ENCODE assay signal across 12 mouse cellular contexts in the genomic region with DNA sequence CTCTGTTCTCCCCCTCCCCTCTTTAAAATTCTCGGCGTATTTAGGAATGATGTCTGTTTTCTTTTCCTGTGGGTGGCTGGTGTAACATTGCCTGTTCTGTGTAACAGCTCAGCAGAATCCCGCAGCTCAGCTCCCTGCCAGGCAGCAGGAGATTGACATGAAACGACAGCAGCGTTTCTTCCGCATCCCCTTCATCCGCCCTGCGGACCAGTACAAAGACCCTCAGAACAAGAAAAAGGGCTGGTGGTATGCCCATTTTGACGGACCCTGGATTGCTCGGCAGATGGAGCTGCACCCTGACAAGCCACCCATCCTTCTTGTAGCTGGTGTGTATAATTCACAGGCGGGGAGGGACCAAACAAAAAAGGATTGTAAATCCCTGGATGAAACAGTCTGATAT.
DNase-seq lines count a peak whose midpoint lies in the region; ATAC-seq lines count a peak whose summit lies in the region.
"Had no signal": no experiment of that assay in that cellular context is flagged by ENCODE, and none has a peak within 500 bp of the region (broad histone marks: within the 10 kb centered on the region; RNA-seq: fewer than 3 reads in every experiment).

No protein-coding gene starts in this region.

- ATAC-seq in megakaryocyte progenitor cell, adult 5-6 weeks (replicated peaks; ENCODE audit: poor library complexity), result no peak

- DNase-seq in cerebellum, postnatal 10 days, result peak; percentile 54 to 60
- no peak for DNase-seq in cerebellum, adult 18-20 months
- peak; percentile 25 to 39 for DNase-seq in right cerebral cortex, adult 2 months (ENCODE audit: low spot score in 2 of 2)
- no peak for DNase-seq in right cerebral cortex, adult 18-20 months
- DNase-seq in mesoderm, embryonic 11.5 days (ENCODE audit: low read depth, low spot score), result peak; percentile 6
- DNase-seq in ovary, postnatal 14 days (ENCODE audit: low spot score), result no peak
- DNase-seq in urinary bladder, postnatal 10 days (ENCODE audit: low spot score), result no peak
- DNase-seq: cerebellum, adult 11 months; heart, postnatal 36 days; spleen, adult 18-20 months; thymus, adult 18-20 months had no signal

Comparison
In these comparisons a context has a peak if more than half of its experiments do, and no peak if none do; other contexts are left out.
1. DNase-seq: peak in cerebellum, postnatal 10 days (2 of 2), right cerebral cortex, adult 2 months (2 of 2) and mesoderm, embryonic 11.5 days (single experiment); none in cerebellum, adult 18-20 months (0 of 2), right cerebral cortex, adult 18-20 months (single experiment), ovary, postnatal 14 days (single experiment) and urinary bladder, postnatal 10 days (single experiment).